Mouse (Mus musculus) ES-Bruce4 (cell line): ENCODE data around the gene Plscr1. TPM values are rescaled to one million over a fixed set of nuclear protein-coding genes. Genes with fewer than 3 reads are reported as not detected.

Experiments
- H3K27ac ChIP-seq: 2 replicates; pipeline ENCODE4 v1.5.1; 2012; ENCODE audit warnings: low read length, inconsistent platforms; ENCODE audit not compliant: insufficient read depth
- H3K27me3 ChIP-seq: 2 replicates; pipeline ENCODE4 v1.6.1; 2012; ENCODE audit warnings: mild to moderate bottlenecking, low read length, inconsistent platforms; ENCODE audit not compliant: control insufficient read depth, poor library complexity, insufficient read depth, severe bottlenecking
- H3K36me3 ChIP-seq: 2 replicates; pipeline ENCODE4 v1.6.1; 2012; ENCODE audit warnings: inconsistent platforms, mild to moderate bottlenecking, low read length, moderate library complexity; ENCODE audit not compliant: control insufficient read depth, poor library complexity, insufficient read depth, severe bottlenecking
- H3K4me1 ChIP-seq: one replicate; pipeline ENCODE4 v1.8.1; 2011; ENCODE audit warnings: low read length; ENCODE audit not compliant: control insufficient read depth, insufficient read depth
- H3K4me3 ChIP-seq: 2 replicates; pipeline ENCODE4 v1.5.1; 2011; ENCODE audit warnings: low read depth, mild to moderate bottlenecking, low read length
- H3K9ac ChIP-seq: 2 replicates; pipeline ENCODE4 v1.6.1; 2012; ENCODE audit warnings: low read depth, mild to moderate bottlenecking, inconsistent platforms; ENCODE audit not compliant: poor library complexity, severe bottlenecking
- H3K9me3 ChIP-seq: replicated peaks from 2 replicates; pipeline ENCODE4 v1.6.1; 2012; ENCODE audit warnings: mild to moderate bottlenecking, low read length, inconsistent platforms; ENCODE audit not compliant: control insufficient read depth, poor library complexity, insufficient read depth, severe bottlenecking
- CTCF ChIP-seq: IDR thresholded peaks from one replicate; pipeline ENCODE4 v1.8.1; 2011; ENCODE audit warnings: low read depth, low read length
- EP300 ChIP-seq: IDR thresholded peaks from 2 replicates; pipeline ENCODE4 v1.6.1; 2011; ENCODE audit warnings: low read depth, low read length; ENCODE audit not compliant: insufficient read depth
- POLR2A ChIP-seq: IDR thresholded peaks from one replicate; pipeline ENCODE4 v1.8.1; 2011; ENCODE audit warnings: low read length; ENCODE audit not compliant: insufficient read depth
- polyA plus RNA-seq: library from polyadenylated mRNA; stranded (reverse); fragments of >200 nt; gene quantifications from 2 replicates; pipeline ENCODE4 v1.2.4, GENCODE M21; 2011; ENCODE audit warnings: low read depth; ENCODE audit not compliant: missing spikeins, insufficient read depth, insufficient read length

Gene Plscr1
- polyA plus RNA-seq, 1 experiment = 18.4 TPM

GRCm38 (mm10) chr9:92266558-92267171 lies 17.1 kb downstream of the Plscr1 start:
- Histone ChIP-seq H3K4me1 (no peaks in the 10 kb centered on the region), H3K4me3 (no peak overlapping the region), H3K9ac (no peak overlapping the region), H3K36me3 (0 out of 2 replicates have a peak, but pooled peaks cover 6% of the 10 kb centered on the region), H3K9me3 (no peaks in the 10 kb centered on the region), H3K27me3 (no peaks in the 10 kb centered on the region), H3K27ac (no peak overlapping the region)
- TF ChIP-seq CTCF (no peak), POLR2A (no peak), EP300 (no peak)

GRCm38 (mm10) chr9:92267732-92268131 lies 18.2 kb downstream of the Plscr1 start:
- peaks cover 6% of the 10 kb centered on the region; the same call in 1 of the 2 replicates for H3K36me3 ChIP-seq
- no peaks in the 10 kb centered on the region for H3K4me1 ChIP-seq
- no peaks in the 10 kb centered on the region for H3K27me3 ChIP-seq
- H3K9ac ChIP-seq = no peak overlapping the region
- H3K9me3 ChIP-seq = no peaks in the 10 kb centered on the region
- no peak overlapping the region for H3K4me3 ChIP-seq
- TF ChIP-seq POLR2A = no peak
- H3K27ac ChIP-seq = no peak overlapping the region

GRCm38 (mm10) chr9:92269829-92270404 lies 20.4 kb downstream of the Plscr1 start:
- Histone ChIP-seq H3K27ac (no peak overlapping the region), H3K36me3 (peaks cover 3% of the 10 kb centered on the region; the same call in 1 of the 2 replicates), H3K27me3 (no peaks in the 10 kb centered on the region), H3K4me3 (no peak overlapping the region), H3K4me1 (no peaks in the 10 kb centered on the region), H3K9me3 (no peaks in the 10 kb centered on the region), H3K9ac (no peak overlapping the region)
- no peak for TF ChIP-seq POLR2A
- TF ChIP-seq EP300 = no peak
- no peak for TF ChIP-seq CTCF

GRCm38 (mm10) chr9:92270927-92271326 lies 21.4 kb downstream of the Plscr1 start:
- Histone ChIP-seq H3K27ac (no peak overlapping the region), H3K4me1 (peaks cover 1% of the 10 kb centered on the region), H3K27me3 (no peaks in the 10 kb centered on the region), H3K9ac (no peak overlapping the region), H3K4me3 (no peak overlapping the region), H3K9me3 (no peaks in the 10 kb centered on the region), H3K36me3 (peaks cover 3% of the 10 kb centered on the region; the same call in 1 of the 2 replicates)
- TF ChIP-seq EP300 (no peak), CTCF (no peak), POLR2A (no peak)

- no peak overlapping the region for H3K4me3 ChIP-seq
- peaks cover 3% of the 10 kb centered on the region; the same call in 1 of the 2 replicates for H3K36me3 ChIP-seq
- H3K9me3 ChIP-seq = no peaks in the 10 kb centered on the region
- no peak overlapping the region for H3K27ac ChIP-seq
- TF ChIP-seq CTCF (no peak), POLR2A (no peak), EP300 (no peak)
- no peaks in the 10 kb centered on the region for H3K27me3 ChIP-seq
- H3K9ac ChIP-seq = no peak overlapping the region
- peaks cover 3% of the 10 kb centered on the region for H3K4me1 ChIP-seq
Observed at GRCm38 (mm10) chr9:92272650-92273049, 23.1 kb downstream of the Plscr1 start.

- H3K4me3 ChIP-seq = no peak overlapping the region
- H3K36me3 ChIP-seq = peaks cover 3% of the 10 kb centered on the region; the same call in 1 of the 2 replicates
- H3K27me3 ChIP-seq = no peaks in the 10 kb centered on the region
- H3K9ac ChIP-seq = no peak overlapping the region
- no peak for TF ChIP-seq CTCF
- no peak for TF ChIP-seq POLR2A
- no peak for TF ChIP-seq EP300
- H3K4me1 ChIP-seq = peaks cover 3% of the 10 kb centered on the region
- H3K27ac ChIP-seq = no peak overlapping the region
- H3K9me3 ChIP-seq = no peaks in the 10 kb centered on the region
Observed at GRCm38 (mm10) chr9:92273271-92273670, 23.7 kb downstream of the Plscr1 start.
